ENCODE assay signal across 9 mouse cellular contexts in the genomic region with DNA sequence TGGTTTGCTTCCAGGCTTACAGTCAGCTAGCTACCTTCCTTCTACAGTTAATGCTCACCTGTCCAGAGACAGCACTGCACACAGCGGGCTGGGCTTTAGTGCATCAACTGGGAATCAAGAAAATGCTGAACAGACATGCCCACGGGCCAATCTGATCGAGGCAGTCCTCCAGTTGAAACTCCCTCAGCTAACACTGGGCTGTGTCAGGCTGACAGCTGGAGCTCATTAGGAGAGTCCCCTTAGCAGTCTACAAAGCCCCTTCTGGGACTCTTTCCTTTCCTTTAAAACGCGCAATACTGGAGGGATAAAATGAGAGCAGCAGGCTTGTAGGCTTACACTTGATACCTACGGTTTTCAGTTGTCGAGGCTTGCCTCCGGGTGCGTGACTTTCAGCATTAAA. TPM values are rescaled to one million over a fixed set of nuclear protein-coding genes. Genes with fewer than 3 reads are reported as not detected.
DNase-seq lines count a peak whose midpoint lies in the region; ATAC-seq lines count a peak whose summit lies in the region.
"Had no signal": no experiment of that assay in that cellular context is flagged by ENCODE, and none has a peak within 500 bp of the region (broad histone marks: within the 10 kb centered on the region; RNA-seq: fewer than 3 reads in every experiment).

No protein-coding gene starts in this region.

- no peak overlapping the region for H3K4me2 ChIP-seq in midbrain, embryonic 12.5 days (replicated peaks)
- H3K4me2 ChIP-seq in midbrain, embryonic 15.5 days, result no peak overlapping the region
- no peak overlapping the region for H3K4me2 ChIP-seq in hindbrain, embryonic 13.5 days
- peak overlapping the region; percentile 10; the same call in 1 of the 2 replicates for H3K4me2 ChIP-seq in stomach, embryonic 16.5 days (ENCODE audit: low read depth, low read length)

- no peaks in the 10 kb centered on the region for H3K36me3 ChIP-seq in midbrain, embryonic 12.5 days
- H3K36me3 ChIP-seq in midbrain, embryonic 15.5 days (replicated peaks), result no peaks in the 10 kb centered on the region
- H3K36me3 ChIP-seq in hindbrain, embryonic 13.5 days, result no peaks in the 10 kb centered on the region
- H3K36me3 ChIP-seq in stomach, embryonic 16.5 days (ENCODE audit: control insufficient read depth, insufficient read depth, low read length), result no peaks in the 10 kb centered on the region

- no peak overlapping the region for H3K9ac ChIP-seq in midbrain, embryonic 12.5 days (replicated peaks)
- H3K9ac ChIP-seq in midbrain, embryonic 15.5 days, result no peak overlapping the region
- no peak overlapping the region for H3K9ac ChIP-seq in hindbrain, embryonic 13.5 days
- H3K9ac ChIP-seq in stomach, embryonic 16.5 days (ENCODE audit: low read length), result no peak overlapping the region

- WGBS in midbrain, embryonic 12.5 days, result 60% methylated on average over 9 of the region's 9 CpGs
- 42% methylated on average over 9 of the region's 9 CpGs for WGBS in midbrain, embryonic 15.5 days
- 65% methylated on average over 9 of the region's 9 CpGs for WGBS in hindbrain, embryonic 13.5 days
- WGBS in stomach, embryonic 16.5 days, result 42% methylated on average over 9 of the region's 9 CpGs

- H3K9me3 ChIP-seq in midbrain, embryonic 12.5 days, result no peaks in the 10 kb centered on the region
- H3K9me3 ChIP-seq in midbrain, embryonic 15.5 days, result no peaks in the 10 kb centered on the region
- no peaks in the 10 kb centered on the region for H3K9me3 ChIP-seq in hindbrain, embryonic 13.5 days
- H3K9me3 ChIP-seq in stomach, embryonic 16.5 days (replicated peaks; ENCODE audit: control insufficient read depth, low read length), result no peaks in the 10 kb centered on the region

- H3K4me3 ChIP-seq in midbrain, embryonic 12.5 days, result no peak overlapping the region
- no peak overlapping the region for H3K4me3 ChIP-seq in midbrain, embryonic 15.5 days
- no peak overlapping the region for H3K4me3 ChIP-seq in hindbrain, embryonic 13.5 days
- no peak overlapping the region for H3K4me3 ChIP-seq in stomach, embryonic 16.5 days (replicated peaks; ENCODE audit: low read length)

- peak; percentile 23; the same call in 1 of the 2 replicates for ATAC-seq in midbrain, embryonic 12.5 days (ENCODE audit: low FRiP score, low read depth)
- no peak; the same call in 1 of the 2 replicates for ATAC-seq in midbrain, embryonic 15.5 days (replicated peaks)
- ATAC-seq in hindbrain, embryonic 13.5 days (ENCODE audit: low FRiP score), result 0 out of 2 replicates have a peak, but pooled peaks have one; percentile 32
- peak; percentile 56; the same call in 1 of the 2 replicates for ATAC-seq in stomach, embryonic 16.5 days (ENCODE audit: insufficient read depth, low FRiP score)
- ATAC-seq: CD4-positive, CD25-positive, alpha-beta regulatory T cell, adult 4 months had no signal

- peak; percentile 15 to 23 for DNase-seq in heart, adult 18-20 months
- no peak for DNase-seq in heart, adult 9 months (ENCODE audit: low spot score in 2 of 2)
- no peak for DNase-seq in lung, postnatal 10 days
- DNase-seq in thymus, postnatal 4 days, result no peak

- no peak overlapping the region for H3K27ac ChIP-seq in midbrain, embryonic 12.5 days (replicated peaks)
- no peak overlapping the region for H3K27ac ChIP-seq in midbrain, embryonic 15.5 days
- no peak overlapping the region for H3K27ac ChIP-seq in hindbrain, embryonic 13.5 days
- H3K27ac ChIP-seq in stomach, embryonic 16.5 days (ENCODE audit: low read length), result no peak overlapping the region

- H3K4me1 ChIP-seq in midbrain, embryonic 12.5 days, result no peaks in the 10 kb centered on the region
- no peaks in the 10 kb centered on the region for H3K4me1 ChIP-seq in midbrain, embryonic 15.5 days
- 0 out of 2 replicates have a peak, but pooled peaks cover 4% of the 10 kb centered on the region for H3K4me1 ChIP-seq in hindbrain, embryonic 13.5 days (replicated peaks)
- H3K4me1 ChIP-seq in stomach, embryonic 16.5 days (ENCODE audit: control insufficient read depth, insufficient read depth, low read length), result 0 out of 2 replicates have a peak, but pooled peaks cover 3% of the 10 kb centered on the region

- H3K27me3 ChIP-seq in midbrain, embryonic 12.5 days, result no peaks in the 10 kb centered on the region
- no peaks in the 10 kb centered on the region for H3K27me3 ChIP-seq in midbrain, embryonic 15.5 days (replicated peaks)
- no peaks in the 10 kb centered on the region for H3K27me3 ChIP-seq in hindbrain, embryonic 13.5 days
- no peaks in the 10 kb centered on the region for H3K27me3 ChIP-seq in stomach, embryonic 16.5 days (ENCODE audit: control insufficient read depth, insufficient read depth, low read length)

RNA-seq across cellular contexts. Expression of a gene that starts 53.9 kb away (rescaled TPM):
- total RNA-seq in heart, adult 18-20 months (2021), result 10 to 100 TPM; 23.8 to 25.9 TPM
- polyA plus RNA-seq in midbrain, embryonic 12.5 days (2016; fragmentation: Nextera tagmentation; extraction: Ambion mirVana), result 17.1 and 18.5 TPM in 2 replicates
- 17.3 and 18.2 TPM in 2 replicates for polyA plus RNA-seq in midbrain, embryonic 15.5 days (2015; fragmentation: Nextera tagmentation; extraction: Ambion mirVana)
- 19.2 and 21.1 TPM in 2 replicates for polyA plus RNA-seq in hindbrain, embryonic 13.5 days (2015; fragmentation: Nextera tagmentation; extraction: Ambion mirVana)
- 5.3 and 7.0 TPM in 2 replicates for polyA plus RNA-seq in stomach, embryonic 16.5 days (2015; fragmentation: Nextera tagmentation; extraction: Ambion mirVana)

Comparison
In these comparisons a context has a peak if more than half of its experiments do, and no peak if none do; other contexts are left out.
1. DNase-seq: peak in heart, adult 18-20 months (2 of 2); none in heart, adult 9 months (0 of 2), lung, postnatal 10 days (single experiment) and thymus, postnatal 4 days (single experiment).